Mouse (Mus musculus) brain, embryonic 14.5 days (tissue): ENCODE results near the gene Fam20a.

Experiments
- CTCF ChIP-seq: fragments of 200-500 bp; IDR thresholded peaks from 2 replicates; pipeline ENCODE4 v1.5.1; 2012; ENCODE audit warnings: inconsistent platforms, mild to moderate bottlenecking, moderate library complexity, borderline replicate concordance; ENCODE audit not compliant: insufficient read depth, insufficient read length; ENCODE audit errors: extremely low read depth
- POLR2A ChIP-seq: fragments of 200-500 bp; IDR thresholded peaks from 2 replicates; pipeline ENCODE4 v1.6.1; 2012; ENCODE audit warnings: mild to moderate bottlenecking, inconsistent platforms, borderline replicate concordance; ENCODE audit not compliant: poor library complexity, insufficient read depth, insufficient read length, severe bottlenecking; ENCODE audit errors: extremely low read depth

- TF ChIP-seq POLR2A = no peak
- no peak for TF ChIP-seq CTCF
Measured at GRCm38 (mm10) chr11:109728371-109728770, 6.3 kb upstream of the Fam20a start.
